Mouse (Mus musculus) CH12F3 (cell line): ENCODE data around the gene Enpp7.

Experiments used
- in situ Hi-C: fragments of 300-500 bp; cut with MboI; formaldehyde crosslinking; loops from 2 replicates; pipeline ENCODE4 v1.14.3; 2020; ENCODE audit warnings: low sequenced_read_pairs

The Enpp7 gene

DNA sequence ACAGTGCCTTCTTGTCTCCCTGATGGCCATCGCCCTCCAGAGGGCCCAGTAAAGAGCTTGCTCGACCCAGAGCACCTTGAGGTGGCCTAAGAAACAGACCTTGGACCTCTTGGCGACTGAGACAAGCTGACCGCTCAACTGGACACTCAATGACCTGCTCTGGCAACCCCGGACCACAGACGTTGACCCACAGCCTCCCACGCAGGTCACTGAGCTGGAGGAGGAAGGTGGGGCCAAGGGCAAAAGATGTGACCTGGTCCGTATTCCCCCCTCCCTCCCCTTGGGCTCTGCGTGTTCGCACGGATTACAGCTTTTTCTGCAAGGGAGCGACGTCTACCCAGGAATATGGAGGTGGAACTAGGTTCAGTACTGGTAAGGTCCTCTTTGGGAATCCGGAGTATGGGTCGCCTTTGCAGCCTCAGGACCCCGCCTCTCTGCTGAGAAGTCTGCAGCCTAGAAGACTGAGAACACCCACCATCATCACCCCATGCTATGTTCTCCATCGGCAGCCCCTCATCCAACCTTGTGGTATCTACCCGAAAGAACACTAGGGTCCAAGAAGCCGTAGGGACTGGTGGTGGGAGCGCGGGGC lies 47.2 kb downstream of the Enpp7 start:
- in situ Hi-C loops: loop anchor here (10.0 kb wide), 1 partner anchor 160 kb away; no protein-coding TSS in a partner anchor

GRCm38 (mm10) chr11:119035686-119036165 lies 47.7 kb downstream of the Enpp7 start:
- in situ Hi-C loops: loop anchor here (10.0 kb wide), 1 partner anchor 159 kb away; no protein-coding TSS in a partner anchor

- in situ Hi-C loops: loop anchor here (10.0 kb wide), 1 partner anchor 158 kb away; no protein-coding TSS in a partner anchor
These were observed 48.5 kb downstream of the Enpp7 start for GRCm38 (mm10) chr11:119036447-119036846.

GRCm38 (mm10) chr11:119036934-119037779 lies 49.2 kb downstream of the Enpp7 start:
- in situ Hi-C loops: loop anchor here (10.0 kb wide), 1 partner anchor 158 kb away; no protein-coding TSS in a partner anchor

DNA sequence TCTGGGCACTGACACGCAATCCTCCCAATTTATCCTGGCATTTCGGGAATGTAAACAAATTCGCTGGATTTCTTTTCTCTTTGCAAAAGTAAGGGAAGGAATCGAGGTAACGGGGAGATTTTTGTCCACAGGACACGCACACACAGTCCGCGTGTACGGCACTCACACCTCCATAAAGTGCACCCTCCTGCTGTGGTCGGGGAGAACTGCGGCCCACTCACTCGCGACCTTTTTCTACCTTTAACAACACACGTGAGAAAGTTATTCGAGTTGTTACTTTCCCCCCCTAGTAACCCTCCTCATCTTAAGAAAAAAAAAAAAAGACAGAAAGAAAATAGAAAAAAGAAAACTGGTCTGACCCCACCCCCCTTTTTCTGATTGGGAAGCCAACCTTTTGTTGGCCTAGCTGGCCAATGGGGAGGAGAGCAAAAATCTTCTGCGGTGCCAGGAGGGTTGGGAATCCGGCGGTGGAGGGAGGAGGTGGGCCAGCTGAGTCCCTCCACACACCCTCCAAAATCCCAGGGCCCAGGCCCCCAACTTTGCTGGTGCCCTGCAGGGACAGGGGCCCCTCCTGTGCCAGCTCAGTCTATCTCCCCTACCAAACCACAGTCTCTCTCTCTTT lies 49.9 kb downstream of the Enpp7 start:
- in situ Hi-C loops: loop anchor here (10.0 kb wide), 1 partner anchor 157 kb away; no protein-coding TSS in a partner anchor

- in situ Hi-C loops: loop anchor here (10.0 kb wide), 1 partner anchor 156 kb away; no protein-coding TSS in a partner anchor
These were observed 50.9 kb downstream of the Enpp7 start for GRCm38 (mm10) chr11:119038744-119039484.

DNA sequence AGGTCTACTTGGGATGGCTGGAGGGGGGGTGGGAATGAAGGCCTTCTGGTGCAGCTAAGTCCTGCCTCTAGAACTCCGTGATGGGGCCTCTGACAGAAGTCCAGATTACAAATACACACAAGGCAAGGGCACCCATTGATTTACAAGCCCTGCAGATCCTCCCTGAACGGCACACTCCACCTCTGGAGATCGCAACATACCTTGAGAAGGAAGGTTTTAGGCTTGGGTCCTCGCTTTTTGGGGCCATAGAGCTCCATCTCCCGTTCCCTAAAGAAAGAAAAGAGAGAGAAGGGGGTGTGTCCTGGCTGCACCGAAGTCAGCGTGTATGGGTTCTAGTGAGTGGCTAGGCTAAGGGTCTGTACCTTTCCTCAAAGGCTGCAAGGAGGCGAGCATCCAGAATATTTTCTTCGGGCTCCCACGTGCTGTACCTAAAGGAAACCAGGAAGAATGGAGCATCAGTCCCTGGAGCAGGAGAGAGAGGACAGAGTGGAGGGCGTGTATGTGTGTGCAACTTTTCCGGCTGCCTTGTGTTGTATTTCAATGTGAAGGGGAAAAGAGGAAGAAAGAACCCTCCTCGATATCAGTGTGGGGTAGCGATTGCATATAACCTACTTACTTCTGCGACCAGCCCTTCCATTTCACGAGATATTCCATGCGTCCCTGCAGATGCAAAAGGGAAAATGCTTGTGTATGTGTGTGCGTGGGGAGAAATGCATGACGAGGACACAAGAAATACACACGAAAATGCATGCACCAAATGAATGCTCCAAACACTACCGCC lies 51.9 kb downstream of the Enpp7 start:
- in situ Hi-C loops: loop anchor here (10.0 kb wide), 1 partner anchor 155 kb away; no protein-coding TSS in a partner anchor

- in situ Hi-C loops: no loop called here
These were observed 52.8 kb downstream of the Enpp7 start, which contains the start of gene Cbx8 for GRCm38 (mm10) chr11:119040600-119041324. Cbx8 (minus strand) TSS chr11:119040969.

- in situ Hi-C loops: no loop called here
These were observed 53.3 kb downstream of the Enpp7 start for GRCm38 (mm10) chr11:119041325-119041716.

DNA sequence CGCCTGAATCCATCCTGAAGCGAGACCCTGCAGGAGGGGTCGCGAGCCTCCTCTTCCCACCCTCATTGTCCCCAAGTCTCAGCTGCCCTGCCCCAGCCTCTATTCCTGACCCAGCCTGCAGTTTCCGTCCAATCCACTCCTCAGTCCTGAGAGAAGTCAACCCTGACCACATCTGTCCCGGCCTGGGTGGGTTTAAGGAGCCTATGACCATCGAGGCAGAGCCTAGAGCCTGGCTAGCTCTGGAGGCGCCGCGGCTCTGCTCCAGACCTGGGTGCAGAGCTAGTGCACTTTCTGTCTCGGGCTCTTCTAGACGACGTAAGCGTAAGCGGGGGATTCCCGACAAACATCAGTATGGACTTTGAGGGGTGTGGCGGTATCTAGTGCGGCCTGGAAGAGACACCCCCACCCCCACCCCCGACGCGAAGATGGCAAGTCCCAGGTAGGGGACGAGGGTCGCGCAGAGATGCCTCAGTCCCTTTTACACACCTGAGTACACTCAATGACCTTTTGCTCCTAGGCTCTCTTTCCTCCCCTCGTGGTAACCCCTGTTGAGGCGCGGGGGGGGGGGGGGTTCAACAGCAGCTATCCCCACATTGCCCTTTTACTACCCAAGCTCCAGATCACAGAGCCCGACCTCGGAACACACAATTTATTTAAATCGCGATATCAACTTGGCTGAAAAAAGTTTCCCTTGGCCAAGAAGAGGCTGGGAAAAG lies 53.9 kb downstream of the Enpp7 start:
- in situ Hi-C loops: no loop called here
